Mouse (Mus musculus) ovary, adult 2 months (tissue): ENCODE results near the gene Emp2. TPM values are rescaled to one million over a fixed set of nuclear protein-coding genes. Genes with fewer than 3 reads are reported as not detected.

Experiments used
- polyA plus RNA-seq: library from polyadenylated mRNA; depleted of rRNA; stranded (reverse); fragments of >200 nt; gene quantifications from 2 replicates; pipeline ENCODE4 v1.2.3, GENCODE M21; 2012; rRNA removed

The Emp2 gene
- 43.1 and 43.6 TPM in 2 replicates for polyA plus RNA-seq

GRCm38 (mm10) chr16:10313646-10314088 lies at the start of gene Emp2:
Gene Emp2, minus strand, starts transcription at chr16:10313968.

Other genes with a start within 250 kb of the Emp2 start
- gene Rpl39l, start 143.7 kb downstream of the Emp2 start, polyA plus RNA-seq: 0.38 TPM in 1 of 2 replicates, not detected in the other
- 0.13 and 0.26 TPM in 2 replicates for gene Atf7ip2, start 121.3 kb downstream of the Emp2 start, polyA plus RNA-seq
- 0.75 and 0.89 TPM in 2 replicates for gene Tekt5, start 81.5 kb upstream of the Emp2 start, polyA plus RNA-seq
- gene Nubp1, start 98.0 kb upstream of the Emp2 start, polyA plus RNA-seq: 30.2 and 34.1 TPM in 2 replicates
- 3.7 and 4.2 TPM in 2 replicates for gene Tvp23a, start 133.4 kb upstream of the Emp2 start, polyA plus RNA-seq
- gene Ciita, start 166.1 kb upstream of the Emp2 start, polyA plus RNA-seq: 4.7 and 4.9 TPM in 2 replicates
- 109 and 133 TPM in 2 replicates for gene Dexi, start 229.1 kb upstream of the Emp2 start, polyA plus RNA-seq
- 13.4 and 14.2 TPM in 2 replicates for gene Clec16a, start 231.4 kb upstream of the Emp2 start, polyA plus RNA-seq